In the genomic region with DNA sequence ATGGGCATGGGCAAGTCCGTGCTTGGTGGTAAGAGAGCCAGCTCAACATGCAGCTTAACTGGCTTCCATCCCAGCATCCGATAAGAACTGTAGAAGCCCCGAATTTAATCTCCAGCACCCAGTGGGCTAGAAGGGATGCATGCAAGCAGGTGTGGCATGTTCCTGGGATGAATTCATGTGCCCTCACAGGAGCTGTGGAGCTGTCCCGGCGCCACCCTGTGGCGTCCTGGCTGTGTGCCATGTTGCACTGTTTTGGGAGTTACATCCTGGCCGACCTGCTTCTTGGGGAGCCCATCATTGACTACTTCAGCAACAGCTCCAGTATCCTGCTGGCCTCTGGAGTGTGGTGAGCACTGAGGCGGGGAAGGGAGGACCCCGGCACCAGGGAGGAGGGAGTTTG, we compare ENCODE assay signal across 24 mouse cellular contexts. TPM values are rescaled to one million over a fixed set of nuclear protein-coding genes. Genes with fewer than 3 reads are reported as not detected.
DNase-seq lines count a peak whose midpoint lies in the region; ATAC-seq and TF ChIP-seq lines count a peak whose summit lies in the region.
"Had no signal": no experiment of that assay in that cellular context is flagged by ENCODE, and none has a peak within 500 bp of the region (broad histone marks: within the 10 kb centered on the region; RNA-seq: fewer than 3 reads in every experiment).

No protein-coding gene starts in this region.

- no peak overlapping the region for H3K4me3 ChIP-seq in heart, embryonic 11.5 days (ENCODE audit: low read depth, low read length)
- no peak overlapping the region for H3K4me3 ChIP-seq in ES-Bruce4 (ENCODE audit: low read depth, low read length)
- H3K4me3 ChIP-seq: forebrain, embryonic 13.5 days; heart, embryonic 15.5 days; hindbrain, embryonic 10.5 days; kidney, embryonic 15.5 days; limb, embryonic 15.5 days; liver, embryonic 15.5 days; neural tube, embryonic 15.5 days had no signal

- no peaks in the 10 kb centered on the region for H3K9me3 ChIP-seq in heart, embryonic 11.5 days (replicated peaks; ENCODE audit: control insufficient read depth, low read length)
- no peaks in the 10 kb centered on the region for H3K9me3 ChIP-seq in ES-Bruce4 (replicated peaks; ENCODE audit: control insufficient read depth, insufficient read depth, low read length, poor library complexity, severe bottlenecking)
- H3K9me3 ChIP-seq: forebrain, embryonic 13.5 days; heart, embryonic 15.5 days; hindbrain, embryonic 10.5 days; kidney, embryonic 15.5 days; limb, embryonic 15.5 days; liver, embryonic 15.5 days; neural tube, embryonic 15.5 days had no signal

- no peaks in the 10 kb centered on the region for H3K27me3 ChIP-seq in heart, embryonic 11.5 days (ENCODE audit: control insufficient read depth, insufficient read depth, low read length)
- no peaks in the 10 kb centered on the region for H3K27me3 ChIP-seq in ES-Bruce4 (ENCODE audit: control insufficient read depth, insufficient read depth, low read length, poor library complexity, severe bottlenecking)
- H3K27me3 ChIP-seq: forebrain, embryonic 13.5 days; heart, embryonic 15.5 days; kidney, embryonic 15.5 days; limb, embryonic 15.5 days; liver, embryonic 15.5 days; neural tube, embryonic 15.5 days had no signal

- TF ChIP-seq CTCF in ES-Bruce4 (IDR thresholded peaks at IDR 0.05; ENCODE audit: low read depth, low read length), result peak; percentile 42

- no peak overlapping the region for H3K4me2 ChIP-seq in heart, embryonic 11.5 days
- H3K4me2 ChIP-seq: forebrain, embryonic 13.5 days; kidney, embryonic 15.5 days; limb, embryonic 15.5 days; liver, embryonic 15.5 days; midbrain, embryonic 11.5 days; neural tube, embryonic 15.5 days had no signal

- 65% methylated on average over 9 of the region's 9 CpGs for WGBS in heart, embryonic 11.5 days (ENCODE audit: insufficient replicate concordance)

- no peak for ATAC-seq in heart, embryonic 11.5 days (replicated peaks; ENCODE audit: insufficient number of reproducible peaks, low FRiP score, low TSS enrichment)
- 0 out of 2 replicates have a peak, but pooled peaks have one; percentile 22 for ATAC-seq in megakaryocyte-erythroid progenitor cell, adult 5-6 weeks (replicated peaks; ENCODE audit: low FRiP score, low TSS enrichment, poor library complexity, severe bottlenecking)
- ATAC-seq: activated CD4-positive, CD25-positive, alpha-beta regulatory T cell, adult 4 months; forebrain, embryonic 13.5 days; hindbrain, embryonic 16.5 days; intestine, embryonic 16.5 days had no signal

- H3K36me3 ChIP-seq in heart, embryonic 11.5 days (ENCODE audit: control insufficient read depth, insufficient read depth, low read length), result no peaks in the 10 kb centered on the region; the same call in 1 of the 2 replicates
- no peaks in the 10 kb centered on the region for H3K36me3 ChIP-seq in ES-Bruce4 (ENCODE audit: control insufficient read depth, insufficient read depth, low read length, poor library complexity, severe bottlenecking)
- H3K36me3 ChIP-seq: kidney, embryonic 15.5 days; limb, embryonic 15.5 days; liver, embryonic 15.5 days had no signal

- H3K9ac ChIP-seq in heart, embryonic 11.5 days (ENCODE audit: low read depth, low read length), result no peak overlapping the region
- no peak overlapping the region for H3K9ac ChIP-seq in ES-Bruce4 (ENCODE audit: low read depth, poor library complexity, severe bottlenecking)
- H3K9ac ChIP-seq: forebrain, embryonic 13.5 days; heart, embryonic 15.5 days; kidney, embryonic 15.5 days; limb, embryonic 15.5 days; liver, embryonic 15.5 days; neural tube, embryonic 15.5 days had no signal

- no peak overlapping the region for H3K27ac ChIP-seq in heart, embryonic 11.5 days (ENCODE audit: low read depth, low read length)
- H3K27ac ChIP-seq in ES-Bruce4 (ENCODE audit: insufficient read depth, low read length), result no peak overlapping the region
- H3K27ac ChIP-seq: forebrain, embryonic 13.5 days; hindbrain, embryonic 10.5 days; kidney, embryonic 15.5 days; limb, embryonic 15.5 days; liver, embryonic 15.5 days; neural tube, embryonic 15.5 days had no signal

- H3K4me1 ChIP-seq in heart, embryonic 11.5 days (ENCODE audit: control insufficient read depth, insufficient read depth, low read length), result peaks cover 16% of the 10 kb centered on the region; the same call in 1 of the 2 replicates
- no peaks in the 10 kb centered on the region for H3K4me1 ChIP-seq in ES-Bruce4 (ENCODE audit: control insufficient read depth, insufficient read depth, low read length)
- H3K4me1 ChIP-seq: forebrain, embryonic 13.5 days; hindbrain, embryonic 10.5 days; limb, embryonic 15.5 days; neural tube, embryonic 15.5 days had no signal

- DNase-seq in cerebellum, postnatal 14 days, result peak; percentile 39 to 48
- no peak for DNase-seq in cerebellum, adult 11-12 months
- peak; percentile 36 for DNase-seq in heart, postnatal 4 days
- no peak for DNase-seq in frontal cortex, postnatal 25 days (ENCODE audit: low spot score in 2 of 2)
- DNase-seq: adrenal gland, adult 8-10 months; gastrocnemius, postnatal 25 days; heart, adult 18-20 months; left cerebral cortex, postnatal 4 days; lung, postnatal 10 days; right cerebral cortex, postnatal 14 days had no signal

- TF ChIP-seq EP300 in ES-Bruce4 (IDR thresholded peaks at IDR 0.05; ENCODE audit: insufficient read depth, low read depth, low read length), result no peak

- no peak for TF ChIP-seq POLR2A in ES-Bruce4 (IDR thresholded peaks at IDR 0.05; ENCODE audit: insufficient read depth, low read length)

RNA-seq across cellular contexts. Expression of gene Tmem38a, which starts 7.5 kb away (rescaled TPM):
- total RNA-seq in heart, postnatal 4 days (2021), result 100 to 1,000 TPM; 213 to 221 TPM
- polyA plus RNA-seq in heart, embryonic 11.5 days (2014; fragmentation: Nextera tagmentation; extraction: Ambion mirVana), result 55.4 and 64.6 TPM in 2 replicates
- polyA plus RNA-seq in ES-Bruce4 (2011; ENCODE audit: insufficient read depth, insufficient read length, low read depth, missing spikeins), result 12.2 and 14.7 TPM in 2 replicates
- total RNA-seq in megakaryocyte-erythroid progenitor cell, adult 5-6 weeks (2014; fragmentation: Nextera tagmentation), result not detected in 2 replicates
- total RNA-seq in megakaryocyte-erythroid progenitor cell, adult 5-6 weeks (2017), result not detected in 2 replicates

RNA-seq across cellular contexts. Expression of gene Smim7, which starts 8.5 kb away (rescaled TPM):
- 100 to 1,000 TPM; 120 to 130 TPM for total RNA-seq in heart, postnatal 4 days (2021)
- 101 and 114 TPM in 2 replicates for polyA plus RNA-seq in heart, embryonic 11.5 days (2014; fragmentation: Nextera tagmentation; extraction: Ambion mirVana)
- polyA plus RNA-seq in ES-Bruce4 (2011; ENCODE audit: insufficient read depth, insufficient read length, low read depth, missing spikeins), result 77.7 and 78.7 TPM in 2 replicates
- total RNA-seq in megakaryocyte-erythroid progenitor cell, adult 5-6 weeks (2014; fragmentation: Nextera tagmentation), result 23.2 and 30.0 TPM in 2 replicates
- 40.7 and 71.8 TPM in 2 replicates for total RNA-seq in megakaryocyte-erythroid progenitor cell, adult 5-6 weeks (2017)

RNA-seq across cellular contexts. Expression of gene Med26, which starts 31.3 kb away (rescaled TPM):
- 1 to 10 TPM; 8.6 TPM for total RNA-seq in heart, postnatal 4 days (2021)
- 8.5 and 9.0 TPM in 2 replicates for polyA plus RNA-seq in heart, embryonic 11.5 days (2014; fragmentation: Nextera tagmentation; extraction: Ambion mirVana)
- 10.2 and 11.2 TPM in 2 replicates for polyA plus RNA-seq in ES-Bruce4 (2011; ENCODE audit: insufficient read depth, insufficient read length, low read depth, missing spikeins)
- 14.6 and 15.2 TPM in 2 replicates for total RNA-seq in megakaryocyte-erythroid progenitor cell, adult 5-6 weeks (2014; fragmentation: Nextera tagmentation)
- total RNA-seq in megakaryocyte-erythroid progenitor cell, adult 5-6 weeks (2017), result 8.9 and 10.1 TPM in 2 replicates

Comparison
In these comparisons a context has a peak if more than half of its experiments do, and no peak if none do; other contexts are left out.
1. DNase-seq: peak in cerebellum, postnatal 14 days (2 of 2) and heart, postnatal 4 days (single experiment); none in cerebellum, adult 11-12 months (single experiment) and frontal cortex, postnatal 25 days (0 of 2).
2. RNA of gene Tmem38a, which starts 7.5 kb away (total RNA-seq): 213 to 221 TPM in heart, postnatal 4 days; not detected in megakaryocyte-erythroid progenitor cell, adult 5-6 weeks; every median in the first group is over 100 times any median in the second.